Mouse (Mus musculus) olfactory bulb, adult 2 months (tissue): ENCODE measurements at regions not wholly inside any gene's neighbourhood (a gene's known extent, or its start where the extent isn't known, plus 50 kb on each side); places are given as distances from the start of the nearest gene placed in this dataset.

Experiments
- H3K27ac ChIP-seq: fragments of 200-500 bp; 2 replicates; pipeline ENCODE4 v1.5.1; 2012; ENCODE audit warnings: low read depth, low read length; ENCODE audit not compliant: insufficient read depth
- H3K4me1 ChIP-seq: fragments of 200-500 bp; 2 replicates; pipeline ENCODE4 v1.6.1; 2012; ENCODE audit warnings: low read length; ENCODE audit not compliant: control insufficient read depth, insufficient read depth
- H3K4me3 ChIP-seq: fragments of 200-500 bp; 2 replicates; pipeline ENCODE4 v1.5.1; 2012; ENCODE audit warnings: mild to moderate bottlenecking, low read depth, low read length, moderate library complexity; ENCODE audit not compliant: insufficient read depth
- CTCF ChIP-seq: fragments of 200-500 bp; IDR thresholded peaks from 2 replicates; pipeline ENCODE4 v1.5.1; 2012; ENCODE audit warnings: low read depth, mild to moderate bottlenecking, low read length, moderate library complexity; ENCODE audit not compliant: insufficient read depth
- POLR2A ChIP-seq: fragments of 200-500 bp; IDR thresholded peaks from 2 replicates; pipeline ENCODE4 v1.6.1; 2012; ENCODE audit warnings: mild to moderate bottlenecking, low read depth, low read length, moderate library complexity; ENCODE audit not compliant: insufficient read depth
- WGBS: fragments of 180-500 bp; shearing (Covaris S2); methylation state at CpG from one replicate; pipeline ENCODE4 v1.1.7; 2018; 5-methylcytosine and 5-hydroxymethylcytosine counted together

DNA sequence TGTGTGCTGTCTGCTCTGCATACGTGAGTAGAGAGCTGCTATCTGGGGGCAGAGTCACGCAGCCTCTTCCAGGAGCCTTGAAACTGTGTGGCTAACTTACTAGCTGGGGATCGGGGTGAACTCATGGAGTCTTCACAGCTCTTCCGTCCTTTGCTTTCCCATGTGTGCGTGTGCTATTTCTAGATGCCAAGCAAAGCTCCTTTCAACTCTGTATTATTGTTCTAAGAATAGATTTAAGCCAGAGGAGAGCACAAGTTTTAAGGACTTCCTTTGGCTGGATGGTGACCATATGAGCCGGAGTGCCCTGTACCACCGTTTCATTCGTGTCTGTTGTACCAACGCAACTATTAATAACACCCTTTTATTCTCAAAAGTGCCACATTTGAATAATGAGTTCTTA is 254.0 kb downstream of the Gm12728 start:
- H3K4me3 ChIP-seq, result no peak overlapping the region
- H3K27ac ChIP-seq, result no peak overlapping the region
- TF ChIP-seq POLR2A (no peak), CTCF (no peak)
- WGBS, result 62% methylated on average over 9 of the region's 9 CpGs
- H3K4me1 ChIP-seq, result no peaks in the 10 kb centered on the region

GRCm38 (mm10) chr4:106048053-106048452 is 258.4 kb downstream of the Gm12728 start:
- no peak overlapping the region for H3K27ac ChIP-seq
- no peak overlapping the region for H3K4me3 ChIP-seq
- 52% methylated on average over 8 of the region's 8 CpGs for WGBS
- TF ChIP-seq CTCF, result no peak
- no peak for TF ChIP-seq POLR2A
- H3K4me1 ChIP-seq, result no peaks in the 10 kb centered on the region

GRCm38 (mm10) chr4:106048797-106049196 is 259.1 kb downstream of the Gm12728 start:
- WGBS, result 90% methylated on average over 8 of the region's 8 CpGs
- H3K4me1 ChIP-seq, result no peaks in the 10 kb centered on the region
- no peak for TF ChIP-seq CTCF
- TF ChIP-seq POLR2A, result no peak
- no peak overlapping the region for H3K27ac ChIP-seq
- H3K4me3 ChIP-seq, result no peak overlapping the region

GRCm38 (mm10) chr4:106049880-106050279 is 260.2 kb downstream of the Gm12728 start:
- H3K27ac ChIP-seq, result no peak overlapping the region
- TF ChIP-seq CTCF, result no peak
- 95% methylated on average over 3 of the region's 3 CpGs for WGBS
- H3K4me1 ChIP-seq, result no peaks in the 10 kb centered on the region
- no peak overlapping the region for H3K4me3 ChIP-seq

DNA sequence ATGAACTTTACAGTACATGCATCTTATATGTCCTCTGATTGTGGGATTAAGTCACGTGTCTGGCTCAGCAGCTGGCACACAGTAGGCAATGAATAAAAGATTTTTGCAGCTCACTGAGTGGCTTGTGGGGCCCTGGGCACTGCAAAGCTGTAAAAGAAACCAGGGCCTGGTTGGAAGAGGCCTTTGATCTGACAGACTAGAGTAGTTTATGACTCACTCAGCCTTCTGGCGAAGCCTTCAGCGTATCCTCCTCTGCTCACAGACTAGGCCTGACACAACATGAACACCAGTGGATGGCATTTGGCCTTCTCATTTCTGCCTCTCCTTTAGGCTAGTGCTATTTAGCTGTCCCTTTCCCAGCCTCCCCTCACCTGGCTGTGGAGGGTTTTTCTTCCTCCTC is 260.6 kb downstream of the Gm12728 start:
- Histone ChIP-seq H3K4me3 (no peak overlapping the region), H3K27ac (no peak overlapping the region), H3K4me1 (no peaks in the 10 kb centered on the region)
- TF ChIP-seq CTCF (no peak), POLR2A (no peak)
- 71% methylated on average over 3 of the region's 3 CpGs for WGBS

DNA sequence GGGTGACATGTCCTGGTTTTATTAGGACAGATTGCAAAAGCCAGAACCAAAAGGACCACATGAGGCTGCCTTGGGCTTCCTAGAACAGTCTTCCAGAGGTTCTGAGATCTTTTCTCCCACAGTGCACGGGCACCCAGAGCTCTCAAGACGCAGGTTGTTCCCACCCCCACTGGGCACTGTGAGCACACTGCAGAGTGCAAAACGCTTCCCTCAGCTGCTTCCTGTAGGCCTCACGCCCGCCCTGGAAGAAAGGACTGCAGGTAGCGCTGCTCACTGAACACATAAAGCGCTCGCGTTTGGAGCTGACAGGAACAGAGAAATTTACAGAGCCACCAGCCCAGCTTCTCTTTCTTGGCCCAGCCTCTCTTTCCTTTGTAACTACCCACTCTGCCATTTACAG is 262.5 kb upstream of the Usp24 start:
- Histone ChIP-seq H3K27ac (no peak overlapping the region), H3K4me3 (no peak overlapping the region)
- WGBS, result 69% methylated on average over 9 of the region's 9 CpGs

GRCm38 (mm10) chr4:106054324-106054723 is 261.7 kb upstream of the Usp24 start:
- H3K4me3 ChIP-seq, result no peak overlapping the region
- H3K27ac ChIP-seq, result no peak overlapping the region
- 81% methylated on average over 7 of the region's 7 CpGs for WGBS
- TF ChIP-seq POLR2A (no peak), CTCF (no peak)
- no peaks in the 10 kb centered on the region for H3K4me1 ChIP-seq

More for the DNA sequence above, 262.5 kb upstream of the Usp24 start:
- TF ChIP-seq CTCF, result no peak
- TF ChIP-seq POLR2A, result no peak
- no peaks in the 10 kb centered on the region for H3K4me1 ChIP-seq

- H3K4me3 ChIP-seq, result no peak overlapping the region
- WGBS, result 59% methylated on average over 12 of the region's 12 CpGs
- TF ChIP-seq POLR2A (no peak), CTCF (no peak)
- H3K4me1 ChIP-seq, result no peaks in the 10 kb centered on the region
- no peak overlapping the region for H3K27ac ChIP-seq
Measured at GRCm38 (mm10) chr4:106062651-106063050, 253.4 kb upstream of the Usp24 start.

DNA sequence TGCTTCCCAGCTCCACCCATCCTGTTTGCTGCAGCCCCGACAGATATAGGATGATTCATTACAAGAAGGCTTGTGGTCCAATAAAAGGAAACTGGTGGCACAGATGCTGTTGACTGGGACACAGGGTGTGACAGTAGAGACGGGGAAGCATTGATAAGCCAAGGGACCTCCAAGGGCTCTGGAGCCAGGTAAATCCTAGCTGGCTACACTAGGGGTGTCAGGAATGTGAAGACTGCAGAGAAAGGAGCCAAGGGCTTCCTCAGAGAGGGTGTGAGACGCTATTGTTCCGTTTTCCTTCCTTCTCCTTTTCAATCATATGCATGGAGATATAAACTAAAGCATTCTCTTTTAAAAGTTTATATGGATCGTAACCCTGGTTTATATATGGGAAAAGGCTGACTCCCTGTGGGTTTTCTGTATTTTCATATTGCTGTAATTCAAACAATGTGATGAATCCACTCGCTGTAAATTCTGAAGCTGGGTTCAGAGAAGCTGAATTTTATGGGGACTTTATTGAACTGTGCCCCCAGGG is 252.1 kb upstream of the Usp24 start:
- no peak for TF ChIP-seq POLR2A
- TF ChIP-seq CTCF, result no peak
- Histone ChIP-seq H3K4me1 (no peaks in the 10 kb centered on the region), H3K4me3 (no peak overlapping the region), H3K27ac (no peak overlapping the region)
- WGBS, result 78% methylated on average over 6 of the region's 6 CpGs

GRCm38 (mm10) chr4:106067023-106067422 is 249.0 kb upstream of the Usp24 start:
- TF ChIP-seq POLR2A (no peak), CTCF (no peak)
- Histone ChIP-seq H3K4me3 (no peak overlapping the region), H3K4me1 (no peaks in the 10 kb centered on the region), H3K27ac (no peak overlapping the region)
- WGBS, result 72% methylated on average over 9 of the region's 9 CpGs
